Mouse (Mus musculus) v-Abl transformed pro-B cells (cell line): Measurements from ENCODE around the gene Zfp420.

ENCODE experiments used
- in situ Hi-C, 2 experiments: fragments of 400-800 bp; cut with MboI; formaldehyde crosslinking; loops; one replicate each; pipeline ENCODE4 v1.15.1; 2025; ENCODE audit not compliant: unreplicated experiment in 2 of 2

Gene Zfp420

GRCm38 (mm10) chr7:29892756-29893155 is 33.0 kb downstream of the Zfp420 start:
- in situ Hi-C loops, result no loop called here

GRCm38 (mm10) chr7:29898351-29898750 is 38.6 kb downstream of the Zfp420 start:
- in situ Hi-C loops, result loop anchor here in 1 of 2 experiments (5.0 kb wide), 1 partner anchor 41 kb away; the partner anchor contains the start of gene Zfp420

DNA sequence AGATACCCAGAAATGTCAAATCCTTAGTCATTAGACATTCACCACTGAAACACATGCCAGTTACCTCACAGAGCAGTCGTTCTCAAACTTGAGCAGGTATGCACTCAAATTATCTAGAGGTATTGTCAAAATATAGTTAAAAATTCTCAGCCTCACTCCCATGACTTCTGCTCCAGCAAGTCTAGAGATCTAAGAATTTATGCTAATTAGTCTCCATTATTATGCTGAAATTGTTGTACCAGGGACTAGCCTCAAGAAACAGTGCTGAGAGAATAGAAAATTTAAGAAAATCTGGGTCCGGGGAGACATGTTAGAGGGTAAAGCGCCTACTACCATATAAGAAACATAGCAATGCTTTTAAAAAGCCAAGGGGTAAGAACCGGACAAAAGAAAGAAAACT is 44.3 kb downstream of the Zfp420 start:
- in situ Hi-C loops, result no loop called here

- in situ Hi-C loops, result loop anchor here in 1 of 2 experiments (5.0 kb wide), 1 partner anchor 46 kb away; the partner anchor contains the start of gene Zfp74
Observed at GRCm38 (mm10) chr7:29905966-29906681, 46.3 kb downstream of the Zfp420 start, which contains the start of gene Zfp27. TSS of gene Zfp27 (minus strand) at chr7:29906572.

GRCm38 (mm10) chr7:29906682-29907058 is 46.9 kb downstream of the Zfp420 start:
- in situ Hi-C loops, result loop anchor here in 1 of 2 experiments (5.0 kb wide), 1 partner anchor 46 kb away; the partner anchor contains the start of gene Zfp74

DNA sequence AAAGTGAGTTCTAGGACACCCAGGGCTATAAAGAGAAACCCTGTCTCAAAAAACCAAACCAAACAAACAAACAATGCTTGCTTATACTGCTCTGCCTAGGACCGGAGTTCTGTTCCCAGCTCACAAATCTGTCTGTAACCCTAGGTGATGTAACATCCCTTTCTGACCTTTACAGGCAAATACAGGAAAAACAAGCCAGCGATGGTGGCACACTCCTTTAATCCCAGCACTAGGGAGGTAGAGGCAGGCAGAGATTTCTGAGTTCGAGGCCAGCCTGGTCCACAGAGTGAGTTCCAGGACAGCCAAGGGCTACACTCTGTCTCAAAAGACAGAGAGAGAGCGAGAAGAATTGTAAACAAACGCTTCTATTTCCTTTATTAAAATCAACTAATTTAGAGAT is 47.4 kb downstream of the Zfp420 start:
- in situ Hi-C loops, result loop anchor here in 1 of 2 experiments (5.0 kb wide), 1 partner anchor 45 kb away; the partner anchor contains the start of gene Zfp74

- in situ Hi-C loops, result loop anchor here in 1 of 2 experiments (5.0 kb wide), 1 partner anchor 44 kb away; the partner anchor contains the start of gene Zfp74
Observed at GRCm38 (mm10) chr7:29908130-29908950, 48.6 kb downstream of the Zfp420 start, which contains the start of gene Zfp383. TSS of gene Zfp383 (plus strand) at chr7:29908223.

DNA sequence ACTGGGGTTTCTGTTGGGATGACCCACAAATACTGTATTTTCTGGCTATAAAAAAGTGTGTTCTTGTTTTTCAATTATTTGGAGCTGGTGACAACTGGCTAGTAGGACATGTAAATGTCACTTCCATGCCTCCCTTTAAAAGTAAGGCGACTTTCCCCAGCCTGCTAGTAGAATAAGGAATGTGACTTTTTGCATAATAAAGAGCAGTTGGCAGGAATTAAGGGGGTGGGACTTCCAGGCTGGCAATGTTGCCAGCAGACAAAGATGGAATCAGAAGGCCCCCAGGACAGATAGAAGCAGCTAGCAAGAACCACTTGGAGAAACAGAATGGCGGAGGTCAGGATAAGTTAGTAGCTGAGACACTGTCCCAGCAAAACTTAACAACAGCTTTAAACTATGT is 50.5 kb downstream of the Zfp420 start:
- in situ Hi-C loops, result no loop called here

DNA sequence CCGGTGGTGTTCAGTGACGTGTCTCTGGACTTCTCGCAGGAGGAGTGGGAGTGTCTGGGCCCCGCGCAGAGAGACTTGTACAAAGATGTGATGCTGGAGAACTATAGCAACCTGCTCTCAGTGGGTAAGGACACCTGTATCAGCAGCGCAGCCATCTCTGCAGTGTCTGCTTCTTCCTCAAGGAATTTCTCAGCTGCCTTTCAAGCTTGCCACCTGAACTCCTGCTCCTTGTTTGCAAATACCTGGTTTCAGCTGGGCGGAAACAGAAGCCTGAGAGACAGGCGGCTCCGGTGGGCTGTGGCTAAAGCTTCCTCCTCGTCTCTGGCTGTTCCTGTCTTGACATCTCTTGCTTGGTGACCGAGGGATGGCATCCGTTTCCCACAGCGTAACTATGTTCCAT is 52.4 kb downstream of the Zfp420 start:
- in situ Hi-C loops, result no loop called here

- in situ Hi-C loops, result no loop called here
Observed at GRCm38 (mm10) chr7:29917371-29918061, 57.7 kb downstream of the Zfp420 start.

DNA sequence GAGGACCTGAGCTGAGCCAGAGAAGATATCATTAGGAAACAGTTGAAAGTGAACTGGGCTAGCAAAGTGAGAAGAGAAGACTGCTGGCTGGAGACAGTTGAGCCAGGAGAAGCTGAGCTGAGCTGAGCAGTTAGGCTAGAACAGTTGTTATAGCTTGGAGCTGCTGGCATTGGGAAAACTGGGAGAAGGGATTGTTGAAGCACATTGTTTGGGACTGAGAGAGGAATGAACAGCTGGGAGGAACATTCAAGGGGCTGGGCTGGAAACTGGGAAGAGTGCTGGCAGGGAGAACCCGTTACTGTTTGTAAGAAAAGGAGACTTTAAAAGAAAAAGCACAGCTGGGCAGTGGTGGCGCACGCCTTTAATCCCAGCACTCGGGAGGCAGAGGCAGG is 58.3 kb downstream of the Zfp420 start:
- in situ Hi-C loops, result no loop called here

- in situ Hi-C loops, result no loop called here
Observed at GRCm38 (mm10) chr7:29921439-29922093, 61.8 kb downstream of the Zfp420 start.

GRCm38 (mm10) chr7:29922780-29923179 is 63.0 kb downstream of the Zfp420 start:
- in situ Hi-C loops, result no loop called here
